7 mouse cellular contexts compared by ENCODE assay signal in the genomic region with DNA sequence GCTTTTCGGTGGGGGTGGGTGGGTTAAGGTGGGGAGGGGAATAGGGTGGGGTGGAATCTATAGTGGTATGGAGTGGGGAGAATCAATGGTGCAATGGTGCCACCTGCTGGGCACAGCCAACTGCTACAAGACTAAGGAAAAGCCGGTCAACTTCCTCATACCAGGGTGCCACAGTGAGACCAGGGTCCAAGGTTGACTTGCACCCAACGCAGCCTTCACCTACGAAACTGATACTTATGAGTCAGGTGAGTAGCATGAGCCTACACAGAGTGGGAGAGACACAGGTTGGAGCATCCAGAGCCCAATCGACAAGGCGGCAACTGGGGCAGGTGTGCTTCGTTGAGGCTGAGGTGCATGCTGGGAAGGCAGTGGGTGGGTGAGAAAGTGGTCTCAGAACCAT. TPM values are rescaled to one million over a fixed set of nuclear protein-coding genes. Genes with fewer than 3 reads are reported as not detected.
DNase-seq lines count a peak whose midpoint lies in the region; ATAC-seq lines count a peak whose summit lies in the region.

No protein-coding gene starts in this region.

- ATAC-seq in megakaryocyte progenitor cell, adult 5-6 weeks (replicated peaks; ENCODE audit: poor library complexity) = peak; percentile 91

- DNase-seq in ZHBTc4 (ENCODE audit: low read depth, low spot score) = peak; percentile 78
- peak; percentile 84 to 88 for DNase-seq in cerebellum, postnatal 10 days
- DNase-seq in frontal cortex, postnatal 36 days (ENCODE audit: low spot score in 2 of 2) = peak; percentile 75 to 78
- DNase-seq in hindlimb bud, embryonic 11.5 days (ENCODE audit: extremely low spot score, low read depth, low spot score) = peak; percentile 50
- DNase-seq in left cerebral cortex, postnatal 10 days (ENCODE audit: extremely low spot score in 1 of 2, low spot score in 2 of 2) = peak; percentile 58 to 74
- peak; percentile 82 for DNase-seq in right cerebral cortex, postnatal 4 days

- intact Hi-C loops in left cerebral cortex, postnatal 10 days (cut with DNase I) = loop anchor here (5.0 kb wide), 1 partner anchor 373 kb away; no protein-coding TSS in a partner anchor

RNA-seq across cellular contexts. Expression of gene Myo7a, which starts 1.0 kb away (rescaled TPM):
- total RNA-seq in left cerebral cortex, postnatal 10 days (2021) = 10 to 100 TPM; 16.5 to 16.7 TPM
- total RNA-seq in megakaryocyte progenitor cell, adult 5-6 weeks (2015) = 16.0 and 17.1 TPM in 2 replicates
- 22.0 and 29.0 TPM in 2 replicates for total RNA-seq in megakaryocyte progenitor cell, adult 5-6 weeks (2017)

RNA-seq across cellular contexts. Expression of gene Omp, which starts 25.0 kb away (rescaled TPM):
- total RNA-seq in left cerebral cortex, postnatal 10 days (2021) = 1 to 10 TPM in 1 of 2 experiments, under 1 TPM in 1; 0.56 to 1.2 TPM
- total RNA-seq in megakaryocyte progenitor cell, adult 5-6 weeks (2015) = 0.25 and 0.32 TPM in 2 replicates
- 0.12 TPM in 1 of 2 replicates, not detected in the other for total RNA-seq in megakaryocyte progenitor cell, adult 5-6 weeks (2017)

RNA-seq across cellular contexts. Expression of gene Capn5, which starts 57.7 kb away (rescaled TPM):
- 10 to 100 TPM; 46.4 to 46.6 TPM for total RNA-seq in left cerebral cortex, postnatal 10 days (2021)
- 3.4 and 4.5 TPM in 2 replicates for total RNA-seq in megakaryocyte progenitor cell, adult 5-6 weeks (2015)
- 4.0 and 7.5 TPM in 2 replicates for total RNA-seq in megakaryocyte progenitor cell, adult 5-6 weeks (2017)

Comparison
In these comparisons a context has a peak if more than half of its experiments do, and no peak if none do; other contexts are left out.
1. Peak in every context shown above with its lines: DNase-seq and ATAC-seq.
2. RNA of gene Capn5, which starts 57.7 kb away (total RNA-seq): 46.4 to 46.6 TPM in left cerebral cortex, postnatal 10 days; 3.4 to 7.5 TPM in megakaryocyte progenitor cell, adult 5-6 weeks; every median in the first group is over 4 times any median in the second.